Mouse (Mus musculus) kidney, postnatal 36 days (tissue): ENCODE measurements at regions not wholly inside any gene's neighbourhood (a gene's known extent, or its start where the extent isn't known, plus 50 kb on each side); places are given as distances from the start of the nearest gene placed in this dataset.

ENCODE experiments used
- DNase-seq, 2 experiments: peaks; one replicate each; pipeline ENCODE4 v3.0.0; 2021 to 2022; ENCODE audit warnings: mixed read lengths in 2 of 2

- DNase-seq = no peak
Observed at GRCm38 (mm10) chr6:16064691-16065090, 344.2 kb downstream of the Mdfic start.

- no peak for DNase-seq
Observed at GRCm38 (mm10) chr6:16065121-16065520, 344.7 kb downstream of the Mdfic start.

GRCm38 (mm10) chr6:16076266-16076665 is 355.8 kb downstream of the Mdfic start:
- no peak for DNase-seq

GRCm38 (mm10) chr6:16077195-16077810 is 356.8 kb downstream of the Mdfic start:
- DNase-seq = no peak

- no peak for DNase-seq
Observed at GRCm38 (mm10) chr6:16077917-16078316, 357.5 kb downstream of the Mdfic start.

GRCm38 (mm10) chr6:16086952-16087537 is 366.6 kb downstream of the Mdfic start:
- no peak for DNase-seq

- no peak for DNase-seq
Observed at GRCm38 (mm10) chr6:16098761-16099160, 378.3 kb downstream of the Mdfic start.

GRCm38 (mm10) chr6:16141009-16141408 is 420.5 kb downstream of the Mdfic start:
- DNase-seq = no peak

GRCm38 (mm10) chr6:16144538-16144937 is 424.1 kb downstream of the Mdfic start:
- no peak for DNase-seq

- no peak for DNase-seq
Observed at GRCm38 (mm10) chr6:16150535-16150934, 430.1 kb downstream of the Mdfic start.

- no peak for DNase-seq
Observed at GRCm38 (mm10) chr6:16151478-16151877, 431.0 kb downstream of the Mdfic start.

- no peak for DNase-seq
Observed at GRCm38 (mm10) chr6:16152691-16153090, 432.2 kb downstream of the Mdfic start.

GRCm38 (mm10) chr6:16165012-16165411 is 444.6 kb downstream of the Mdfic start:
- DNase-seq = no peak

GRCm38 (mm10) chr6:16171871-16172270 is 451.4 kb downstream of the Mdfic start:
- no peak for DNase-seq

GRCm38 (mm10) chr6:16177313-16177712 is 456.9 kb downstream of the Mdfic start:
- no peak for DNase-seq

- DNase-seq = no peak
Observed at GRCm38 (mm10) chr6:16187983-16188550, 467.6 kb downstream of the Mdfic start.

GRCm38 (mm10) chr6:16212975-16213374 is 492.5 kb downstream of the Mdfic start:
- no peak for DNase-seq

- DNase-seq = no peak
Observed at GRCm38 (mm10) chr6:16213635-16214034, 493.2 kb downstream of the Mdfic start.

GRCm38 (mm10) chr6:16221002-16221627 is 500.7 kb downstream of the Mdfic start:
- peak; percentile 11 to 43 for DNase-seq
